Mouse (Mus musculus): ENCODE measurements around the gene Cbx7.

Gene Cbx7

GRCm38 (mm10) chr15:79927637-79928122 is 43.2 kb downstream of the Cbx7 start:
- WGBS: 3% methylated on average over 29 of the region's 29 CpGs

DNA sequence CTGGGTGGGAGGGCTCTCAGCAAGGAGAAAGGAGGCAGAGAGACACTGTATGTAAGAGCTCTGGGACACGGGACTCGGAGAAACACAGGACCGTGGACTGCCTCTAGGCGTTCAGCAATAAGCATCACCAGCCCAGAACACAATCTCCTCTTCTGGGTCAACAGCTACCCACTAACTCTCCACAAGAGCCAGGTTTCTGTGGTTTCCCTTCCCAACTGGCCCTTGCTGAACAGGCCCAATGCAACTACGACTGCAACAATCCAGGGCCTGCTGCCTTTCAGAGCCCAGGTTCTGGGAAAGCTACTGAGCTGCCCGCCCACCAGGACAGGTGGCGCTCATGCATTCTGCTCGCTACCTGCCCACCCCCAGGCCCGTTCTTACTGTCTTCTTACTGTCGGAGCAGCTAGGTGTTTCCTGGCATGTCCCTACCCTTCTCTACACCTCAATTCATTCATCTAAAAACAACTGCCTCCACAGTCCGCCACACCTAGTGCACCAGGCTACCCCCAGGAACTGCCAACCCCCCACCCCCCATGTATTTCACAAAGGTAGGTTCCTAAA is 44.0 kb downstream of the Cbx7 start:
- WGBS: 73% methylated on average over 11 of the region's 11 CpGs

- 61% methylated on average over 2 of the region's 2 CpGs for WGBS
These were observed 51.1 kb downstream of the Cbx7 start for GRCm38 (mm10) chr15:79919787-79920186.

DNA sequence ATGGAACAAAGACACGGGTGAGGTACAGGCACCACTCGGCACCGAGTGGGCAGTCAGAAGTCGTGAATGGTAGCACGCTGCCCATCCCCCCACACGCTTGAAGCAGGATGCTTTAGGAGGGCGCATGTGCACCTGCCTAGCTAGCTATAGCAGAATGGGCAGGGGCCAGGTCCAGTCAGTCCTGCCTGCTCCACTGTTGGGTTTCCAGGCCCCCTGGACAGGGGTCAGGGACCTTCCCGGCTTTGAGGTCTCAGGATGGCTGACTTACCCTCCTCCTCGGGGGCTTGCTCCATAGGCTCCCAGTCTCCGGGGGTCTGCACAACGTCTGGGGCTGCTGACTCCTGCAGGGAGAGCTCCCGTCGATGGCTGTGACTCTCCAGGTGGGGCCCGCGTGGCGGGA is 52.4 kb downstream of the Cbx7 start:
- WGBS: 84% methylated on average over 16 of the region's 16 CpGs

DNA sequence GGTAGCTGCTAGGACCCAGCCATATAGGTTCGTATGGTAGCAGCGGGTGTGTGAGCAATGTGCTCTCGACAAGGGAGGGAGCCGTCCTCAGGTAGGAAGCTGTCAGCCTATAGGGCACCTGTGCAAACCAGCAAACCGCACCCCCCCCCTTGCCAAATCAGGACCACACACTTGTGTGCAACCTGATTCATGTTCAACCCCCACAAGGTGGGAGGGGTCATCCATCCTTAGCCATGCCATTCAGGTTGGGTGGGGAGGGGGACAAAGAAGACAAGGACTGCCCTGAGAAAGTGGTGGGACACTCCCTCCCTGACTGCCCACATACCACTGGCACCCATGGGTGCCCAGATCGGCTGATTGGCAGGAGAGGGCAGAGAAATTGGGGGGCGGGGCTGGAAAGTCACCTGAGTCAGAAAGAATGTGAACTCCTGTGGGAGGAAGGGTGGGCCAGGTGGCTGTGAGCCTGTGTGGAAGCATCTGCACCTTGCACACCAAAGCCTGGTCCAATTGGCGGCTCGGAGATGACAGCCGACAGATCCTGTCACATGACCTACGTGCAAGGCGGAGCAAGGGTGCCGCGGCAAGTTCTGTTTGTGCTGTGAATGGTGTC is 53.7 kb downstream of the Cbx7 start:
- WGBS: 93% methylated on average over 14 of the region's 14 CpGs

- WGBS: 77% methylated on average over 5 of the region's 5 CpGs
These were observed 54.8 kb downstream of the Cbx7 start for GRCm38 (mm10) chr15:79916150-79916549.

GRCm38 (mm10) chr15:79914357-79914756 is 56.6 kb downstream of the Cbx7 start:
- WGBS: 44% methylated on average over 3 of the region's 3 CpGs

GRCm38 (mm10) chr15:79913761-79914346 is 57.1 kb downstream of the Cbx7 start:
- 85% methylated on average over 6 of the region's 6 CpGs for WGBS

GRCm38 (mm10) chr15:79911339-79911738 is 59.6 kb downstream of the Cbx7 start:
- WGBS: 37% methylated on average over 8 of the region's 8 CpGs

- 88% methylated on average over 1 of the region's 1 CpGs for WGBS
These were observed 60.1 kb downstream of the Cbx7 start for GRCm38 (mm10) chr15:79910812-79911211.

GRCm38 (mm10) chr15:79909006-79909405 is 61.9 kb downstream of the Cbx7 start:
- 93% methylated on average over 3 of the region's 3 CpGs for WGBS

GRCm38 (mm10) chr15:79906855-79907254 is 64.1 kb downstream of the Cbx7 start:
- 71% methylated on average over 14 of the region's 14 CpGs for WGBS

GRCm38 (mm10) chr15:79905211-79905610 is 65.7 kb downstream of the Cbx7 start:
- WGBS: 76% methylated on average over 12 of the region's 12 CpGs

DNA sequence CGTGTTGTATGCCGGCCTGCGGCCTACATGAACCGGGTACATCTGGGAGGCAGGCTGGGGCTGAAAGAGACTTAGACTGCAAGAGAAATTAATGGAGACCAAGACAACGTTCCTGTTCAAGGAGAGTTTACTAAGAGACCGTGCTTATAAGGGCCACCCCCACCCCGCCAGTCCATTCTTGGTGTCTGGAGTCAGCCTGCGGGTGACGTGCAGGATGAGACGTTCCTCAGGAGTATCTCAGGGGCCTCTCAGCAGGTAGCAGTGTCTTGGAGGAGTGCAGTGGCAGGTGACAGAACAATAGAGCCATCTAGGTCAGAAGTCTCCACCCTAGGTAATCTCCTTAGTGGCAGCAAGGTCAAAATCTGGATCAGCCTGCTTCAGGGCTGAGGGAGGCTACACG is 66.2 kb downstream of the Cbx7 start:
- WGBS: 92% methylated on average over 11 of the region's 11 CpGs

- 97% methylated on average over 8 of the region's 8 CpGs for WGBS
These were observed 67.8 kb downstream of the Cbx7 start for GRCm38 (mm10) chr15:79903081-79903480.

DNA sequence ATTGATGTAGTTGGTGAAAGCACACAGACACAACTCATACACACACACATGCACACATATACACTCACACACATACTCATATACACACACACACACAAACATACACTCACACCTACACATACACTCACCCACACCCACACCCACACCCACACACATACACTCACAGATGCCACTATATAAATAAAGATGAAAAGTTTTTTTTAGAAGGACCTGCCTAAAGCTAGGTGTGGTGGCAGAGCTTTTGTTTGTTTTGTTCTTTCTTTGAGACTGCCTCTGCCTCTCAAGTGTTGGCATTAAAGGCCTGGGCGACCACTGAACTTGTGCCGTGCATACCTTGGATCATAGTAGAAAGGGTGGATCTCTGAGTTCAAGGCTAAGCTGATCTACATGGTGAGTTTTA is 69.5 kb downstream of the Cbx7 start:
- WGBS: 89% methylated on average over 2 of the region's 2 CpGs

GRCm38 (mm10) chr15:79900751-79901150 is 70.2 kb downstream of the Cbx7 start:
- 81% methylated on average over 7 of the region's 7 CpGs for WGBS

GRCm38 (mm10) chr15:79899828-79900510 is 71.0 kb downstream of the Cbx7 start:
- 80% methylated on average over 6 of the region's 6 CpGs for WGBS

DNA sequence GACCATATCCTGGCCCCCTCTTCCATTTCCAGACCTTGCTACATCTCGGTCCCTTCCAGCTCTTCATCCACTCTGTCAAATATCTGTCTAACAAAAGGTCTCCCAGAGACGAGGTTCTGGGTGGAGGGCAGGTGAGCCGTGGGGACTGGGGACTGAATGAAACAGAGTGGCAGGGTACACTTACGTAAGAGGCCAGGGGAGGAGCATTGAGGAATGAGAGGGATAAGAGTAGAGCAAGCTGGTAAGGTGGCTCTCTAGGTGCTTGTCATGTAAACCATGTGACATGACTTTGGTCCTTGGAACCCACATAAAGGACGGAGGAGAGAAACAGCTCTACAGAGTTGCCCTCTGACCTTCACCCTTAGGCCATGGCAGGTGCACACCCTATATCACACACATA is 71.9 kb downstream of the Cbx7 start:
- 92% methylated on average over 5 of the region's 5 CpGs for WGBS

- 82% methylated on average over 9 of the region's 9 CpGs for WGBS
These were observed 74.7 kb downstream of the Cbx7 start for GRCm38 (mm10) chr15:79896080-79896725.

DNA sequence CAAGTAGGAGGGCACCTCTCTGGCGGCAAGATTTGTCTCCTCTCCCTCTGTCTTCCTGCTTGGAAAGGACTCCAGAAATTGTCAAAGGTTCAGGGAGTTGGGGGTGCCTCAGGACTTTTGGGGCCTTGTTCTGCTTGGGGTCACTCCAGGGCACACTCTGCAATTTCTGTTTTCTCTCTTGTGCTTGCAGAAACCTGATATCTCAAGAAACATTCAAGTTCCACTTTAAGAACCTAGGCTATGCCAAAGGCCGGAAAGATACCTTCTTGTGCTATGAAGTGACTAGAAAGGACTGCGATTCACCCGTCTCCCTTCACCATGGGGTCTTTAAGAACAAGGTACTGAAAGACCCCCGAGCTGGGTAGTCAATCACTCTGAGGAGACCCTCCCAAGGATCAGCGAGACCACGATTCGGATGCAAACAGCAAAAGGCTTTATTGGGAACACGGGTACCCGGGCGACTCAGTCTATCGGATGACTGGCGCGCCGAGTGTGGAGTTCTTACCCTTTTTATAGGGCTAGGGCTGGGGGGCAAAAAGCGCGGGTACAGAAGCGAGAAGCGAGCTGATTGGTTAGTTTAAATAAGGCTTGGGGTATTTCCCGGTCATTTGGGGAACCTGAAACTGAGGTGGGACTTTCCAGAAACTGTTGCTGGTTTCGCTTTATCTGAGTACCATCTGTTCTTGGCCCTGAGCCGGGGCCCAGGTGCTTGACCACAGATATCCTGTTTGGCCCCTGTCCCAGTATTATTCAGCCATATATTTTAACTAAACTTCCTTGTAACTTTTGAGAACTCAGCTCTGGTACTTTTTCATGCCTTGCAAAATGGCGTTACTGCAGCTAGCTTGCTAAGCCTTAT is 75.5 kb downstream of the Cbx7 start:
- WGBS: 80% methylated on average over 11 of the region's 23 CpGs
